Mouse (Mus musculus) right cerebral cortex, postnatal 10 days (tissue): ENCODE data around the gene Optn.
"Not testable (repeated sequence)": the region's sequence is repeated elsewhere in the genome, so short reads cannot be mapped to it uniquely, and the experiment has no call there.

Source experiments
- DNase-seq, 2 experiments: peaks; one replicate each; pipeline ENCODE4 v3.0.0; 2021; ENCODE audit warnings: low spot score in 2 of 2

Gene Optn

DNA sequence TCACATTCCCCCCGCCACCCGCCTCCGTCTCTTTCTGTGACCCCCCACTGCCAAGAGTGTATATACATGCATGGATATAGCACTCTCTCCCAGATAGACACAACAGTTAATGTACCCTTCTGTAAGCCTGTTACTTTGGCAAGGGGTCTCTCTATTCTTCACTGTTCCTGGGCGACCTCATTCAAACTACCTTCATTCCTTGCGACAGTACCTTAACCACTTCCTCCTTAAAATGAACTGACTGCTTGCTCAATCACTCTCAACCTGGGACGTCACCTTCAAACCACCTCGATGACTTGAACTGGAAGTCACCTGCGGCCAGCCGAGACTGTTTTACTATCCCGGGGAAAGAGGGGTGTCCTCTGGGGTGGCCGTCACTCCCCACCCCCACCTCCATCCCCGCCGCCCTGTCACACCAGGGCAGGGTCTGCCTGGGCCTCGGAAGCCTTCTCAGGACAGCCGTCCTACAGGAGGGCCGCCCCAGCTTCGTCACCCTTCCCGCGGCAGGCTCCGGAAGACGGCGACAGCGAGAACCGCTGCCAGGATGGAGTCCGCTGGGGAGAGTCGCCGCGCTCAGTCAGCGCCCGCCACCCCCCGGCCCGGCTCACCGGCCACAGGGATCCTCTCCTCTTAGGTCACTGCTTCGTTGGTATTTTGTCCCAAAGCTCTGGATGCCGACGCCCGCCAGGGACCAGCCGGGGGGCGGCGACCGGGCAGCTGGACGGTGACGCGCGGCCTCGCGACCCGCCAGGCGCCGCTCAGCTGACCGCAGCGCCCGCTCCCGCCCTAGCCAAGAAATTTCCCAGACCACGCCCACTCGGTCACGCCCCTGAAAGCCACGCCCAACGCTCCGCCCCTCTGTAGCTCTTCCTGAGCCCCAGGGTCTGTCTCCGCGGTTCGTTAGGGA lies at the start of gene Optn:
Optn (minus strand) TSS at position 753 of the 907 bp plus-strand sequence.
- peak; percentile 80 to 86 for DNase-seq

GRCm38 (mm10) chr2:5112785-5113291 lies 49.0 kb upstream of the Optn start:
- no peak for DNase-seq

DNA sequence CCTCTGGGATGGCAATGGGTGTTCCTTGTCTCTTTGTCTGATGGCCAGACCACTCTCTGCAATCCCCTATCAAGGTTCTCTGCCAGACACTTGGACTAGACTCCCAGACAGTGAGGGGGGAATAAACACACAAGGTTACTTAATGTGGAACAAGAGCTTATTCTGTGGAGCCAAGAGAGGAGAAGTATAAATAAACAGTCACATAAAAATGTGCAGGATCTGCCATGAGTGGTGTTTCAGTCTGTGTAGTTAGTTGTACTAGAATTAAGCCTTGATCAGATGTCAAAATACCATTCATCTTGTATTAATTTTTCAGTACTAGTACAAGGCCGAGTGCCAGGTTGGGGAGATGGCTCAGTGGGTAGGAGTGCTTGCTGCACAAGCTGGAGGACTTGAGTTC lies 39.0 kb upstream of the Optn start:
- DNase-seq: no peak

DNA sequence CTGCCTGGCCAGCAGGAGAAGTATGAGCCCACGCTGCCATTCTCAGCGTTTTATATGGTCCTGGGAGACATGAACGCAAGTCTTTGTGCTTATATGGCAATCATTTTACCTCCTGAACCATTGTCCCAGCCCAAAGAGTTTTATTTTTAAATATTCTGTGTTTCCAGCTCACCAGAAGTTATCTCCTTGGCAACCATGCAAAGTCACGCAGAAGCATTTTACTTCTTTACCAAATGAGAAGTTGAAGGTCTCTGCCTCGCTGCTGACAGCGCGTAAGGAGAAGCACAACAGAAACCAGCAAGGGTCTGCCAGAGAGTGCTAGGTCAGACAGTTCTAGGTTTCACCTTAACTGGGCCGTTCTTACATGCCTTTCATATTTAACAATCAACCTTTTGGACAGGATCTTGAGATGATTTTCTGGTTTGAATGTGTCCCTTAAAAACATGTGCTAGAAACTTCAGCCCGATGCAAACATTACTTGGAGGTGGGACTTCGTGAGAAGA lies 37.9 kb upstream of the Optn start:
- DNase-seq: no peak

DNA sequence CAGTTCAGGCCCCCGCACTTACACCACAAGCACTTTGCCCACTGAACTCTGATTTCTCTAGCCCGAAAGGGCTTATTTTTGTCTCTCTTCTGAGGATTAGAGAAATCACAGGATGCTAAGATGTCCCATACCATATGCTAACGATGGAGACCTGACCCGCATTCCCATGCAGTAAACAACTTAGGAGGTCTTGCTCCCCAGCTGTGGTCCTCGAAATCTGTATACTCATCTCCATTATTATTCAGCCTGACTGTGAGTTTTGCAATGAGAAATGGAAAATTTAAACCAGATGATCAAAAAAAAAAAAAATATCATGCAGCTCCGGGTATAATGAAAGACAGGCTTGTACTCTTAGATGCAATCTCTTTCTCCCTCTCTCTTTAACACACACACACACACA lies 35.3 kb upstream of the Optn start:
- DNase-seq: no peak

GRCm38 (mm10) chr2:5097786-5098445 lies 34.1 kb upstream of the Optn start:
- DNase-seq: peak; percentile 35 to 53

GRCm38 (mm10) chr2:5095316-5095715 lies 31.5 kb upstream of the Optn start:
- DNase-seq: no peak

DNA sequence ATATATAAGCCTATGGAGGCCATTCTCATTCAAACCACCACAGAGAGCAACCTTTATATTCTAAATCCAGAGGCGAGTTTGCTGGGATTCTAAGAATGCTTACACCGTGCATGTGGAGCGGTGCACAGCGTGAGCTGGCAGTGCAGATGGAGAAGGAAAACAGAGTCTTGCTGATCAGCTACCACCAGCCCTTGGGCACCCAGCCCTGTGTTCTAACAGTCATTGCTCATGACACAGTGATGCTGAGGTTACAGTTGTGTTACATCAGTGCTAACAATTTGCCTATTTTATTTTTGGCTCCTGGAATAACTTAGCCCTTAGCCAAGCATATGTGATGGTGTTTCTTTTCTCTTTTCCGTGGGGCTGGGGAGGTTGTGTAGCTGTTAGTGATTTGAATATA lies 31.0 kb upstream of the Optn start:
- DNase-seq: peak in 1 of 2 experiments; percentile 30

DNA sequence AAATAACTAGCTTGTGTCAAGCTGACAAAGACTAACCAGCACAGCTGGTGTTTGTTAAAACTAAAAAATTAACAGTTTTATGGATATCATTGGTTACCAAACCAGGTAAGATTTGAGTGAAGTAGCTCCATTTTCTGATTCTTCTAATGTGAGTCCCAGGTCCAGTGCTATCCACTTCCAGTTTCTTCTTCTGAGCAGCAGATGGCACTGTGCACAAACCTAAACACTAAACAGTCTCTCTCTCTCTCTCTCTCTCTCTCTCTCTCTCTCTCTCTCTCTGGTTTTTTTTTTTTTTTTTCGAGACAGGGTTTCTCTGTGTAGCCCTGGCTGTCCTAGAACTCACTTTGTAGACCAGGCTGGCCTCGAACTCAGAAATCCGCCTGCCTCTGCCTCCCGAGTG lies 26.5 kb upstream of the Optn start:
- DNase-seq: peak; percentile 70 to 73

- DNase-seq: no peak
Measured at GRCm38 (mm10) chr2:5087667-5088066, 23.8 kb upstream of the Optn start.

- no peak for DNase-seq
Measured at GRCm38 (mm10) chr2:5083739-5084138, 19.9 kb upstream of the Optn start.

- DNase-seq: peak; percentile 70 to 75
Measured at GRCm38 (mm10) chr2:5080053-5080787, 16.4 kb upstream of the Optn start.

DNA sequence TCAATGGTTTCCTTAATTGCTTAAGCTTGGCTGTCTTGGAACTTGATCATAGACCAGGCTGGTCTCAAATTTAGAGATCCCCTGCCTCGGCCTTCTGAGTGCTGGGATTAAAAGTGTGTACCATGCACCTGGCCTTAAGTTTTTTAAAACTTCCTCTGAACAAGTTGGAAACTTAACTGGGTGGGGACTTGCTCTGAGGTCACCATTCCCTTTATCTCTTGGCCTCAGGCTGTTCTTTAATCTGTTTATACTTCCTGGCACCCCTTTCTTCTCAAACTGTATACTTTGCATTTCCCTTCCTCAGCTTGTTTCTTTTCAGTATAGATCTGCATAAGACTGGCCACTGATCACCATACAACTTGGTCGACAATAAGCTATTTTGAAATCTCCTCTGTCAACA lies 14.1 kb upstream of the Optn start:
- DNase-seq: no peak

GRCm38 (mm10) chr2:5077490-5077889 lies 13.6 kb upstream of the Optn start:
- no peak for DNase-seq

GRCm38 (mm10) chr2:5075856-5076255 lies 12.0 kb upstream of the Optn start:
- no peak for DNase-seq

- no peak for DNase-seq
Measured at GRCm38 (mm10) chr2:5075432-5075831, 11.6 kb upstream of the Optn start.

- DNase-seq: no peak
Measured at GRCm38 (mm10) chr2:5073785-5074184, 9.9 kb upstream of the Optn start.

DNA sequence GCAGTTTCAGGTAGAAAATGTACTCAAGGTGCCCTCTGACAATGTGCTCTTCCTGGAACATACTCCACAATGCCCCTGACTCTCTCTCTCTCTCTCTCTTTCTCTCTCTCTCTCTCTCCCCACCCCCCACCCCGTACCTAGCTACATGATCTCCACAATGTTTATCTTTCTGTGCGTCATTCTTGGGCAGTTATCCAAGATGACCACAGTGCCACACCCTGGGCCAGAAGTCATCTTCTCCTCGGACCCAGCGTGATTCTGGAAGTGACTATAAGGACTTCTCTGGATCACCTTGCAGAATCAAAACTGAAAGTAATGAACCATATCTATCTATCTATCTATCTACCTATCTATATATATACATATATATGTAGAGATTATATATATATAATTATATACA lies 4.1 kb upstream of the Optn start:
- no peak for DNase-seq

DNA sequence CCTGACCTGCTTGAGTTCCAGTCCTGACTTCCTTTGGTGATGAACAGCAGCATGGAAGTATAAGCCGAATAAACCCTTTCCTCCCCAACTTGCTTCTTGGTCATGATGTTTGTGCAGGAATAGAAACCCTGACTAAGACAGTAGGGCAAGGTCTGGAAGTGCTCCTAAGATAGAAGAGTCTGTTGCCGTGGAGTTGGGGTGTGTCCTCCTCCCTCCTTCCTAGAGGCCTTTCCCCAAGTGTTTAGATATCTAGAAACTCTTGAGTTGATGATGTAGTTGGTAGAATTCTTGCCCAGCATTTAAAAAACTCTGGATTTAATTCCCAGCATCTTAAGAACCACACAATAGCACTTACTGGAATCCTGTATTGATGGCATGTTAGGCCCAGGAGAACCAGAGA lies 3.4 kb upstream of the Optn start:
- DNase-seq: not testable (repeated sequence)

- DNase-seq: no peak
Measured at GRCm38 (mm10) chr2:5064247-5064646, 396 bp upstream of the Optn start.

DNA sequence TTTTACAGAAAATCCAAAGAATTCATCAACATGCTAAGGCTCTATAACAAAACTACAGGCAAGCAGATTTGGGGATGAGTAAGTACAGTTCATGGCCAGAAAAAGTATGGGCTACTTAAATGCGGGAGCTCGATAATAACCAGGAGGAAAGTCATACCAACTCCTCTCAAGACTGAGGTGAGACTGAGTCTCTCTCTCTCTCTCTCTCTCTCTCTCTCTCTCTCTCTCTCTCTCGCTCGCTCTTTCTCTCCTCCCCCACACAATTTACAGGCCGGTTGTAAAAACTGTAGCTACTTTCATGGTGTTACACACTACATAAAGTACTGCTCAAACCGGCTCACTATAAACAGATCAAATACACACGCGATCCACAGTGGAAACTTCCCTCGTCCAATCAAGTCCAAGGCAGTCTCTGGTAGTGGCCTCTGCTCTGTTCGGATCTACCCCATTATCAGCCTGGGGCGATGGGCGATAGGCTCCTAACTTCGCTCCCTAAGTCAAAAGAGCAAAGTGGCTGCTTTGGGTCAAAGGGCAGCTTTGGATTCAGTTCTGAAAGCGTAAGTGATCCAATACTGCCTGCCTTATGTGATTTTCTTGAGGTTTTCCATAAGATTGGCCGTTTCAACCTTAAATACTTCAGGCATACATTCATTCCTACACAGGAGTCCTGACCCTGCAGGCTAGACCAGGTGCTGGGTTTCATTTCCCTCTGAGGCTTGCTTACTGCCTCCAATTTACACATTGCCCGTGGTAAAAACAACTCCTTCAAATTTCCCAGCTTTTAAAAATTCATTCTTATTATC lies 1.2 kb downstream of the Optn start:
- DNase-seq: no peak
